Mouse (Mus musculus) spleen, adult 2 months (tissue): Measurements from ENCODE around the gene Dnajc21. TPM values are rescaled to one million over a fixed set of nuclear protein-coding genes. Genes with fewer than 3 reads are reported as not detected.

Experiments
- DNase-seq, 2 experiments: peaks; one replicate each; pipeline versions ENCODE4 v3.0.0 to v3.0.0-alpha.2; 2012 to 2021; ENCODE audit warnings: low spot score in 2 of 2, low read depth in 1 of 2
- H3K27ac ChIP-seq: fragments of 200-500 bp; 2 replicates; pipeline ENCODE4 v1.5.1; 2012; ENCODE audit warnings: low read length, inconsistent platforms; ENCODE audit not compliant: insufficient read depth
- H3K27me3 ChIP-seq: fragments of 200-500 bp; 2 replicates; pipeline ENCODE4 v1.6.1; 2012; ENCODE audit warnings: mild to moderate bottlenecking, moderate library complexity, low read length, inconsistent platforms; ENCODE audit not compliant: control insufficient read depth, insufficient read depth
- H3K36me3 ChIP-seq: fragments of 200-500 bp; 2 replicates; pipeline ENCODE4 v1.6.1; 2012; ENCODE audit warnings: mild to moderate bottlenecking, low read length, inconsistent platforms; ENCODE audit not compliant: control insufficient read depth, insufficient read depth
- H3K4me1 ChIP-seq: fragments of 200-500 bp; 2 replicates; pipeline ENCODE4 v1.6.1; 2011; ENCODE audit warnings: inconsistent platforms; ENCODE audit not compliant: control insufficient read depth, insufficient read depth, insufficient read length
- H3K4me3 ChIP-seq: fragments of 200-500 bp; 2 replicates; pipeline ENCODE4 v1.5.1; 2011; ENCODE audit warnings: mild to moderate bottlenecking, inconsistent platforms; ENCODE audit not compliant: insufficient read depth, insufficient read length; ENCODE audit errors: extremely low read depth
- CTCF ChIP-seq: fragments of 200-500 bp; IDR thresholded peaks from 2 replicates; pipeline ENCODE4 v1.5.1; 2011; ENCODE audit warnings: mild to moderate bottlenecking, inconsistent platforms; ENCODE audit not compliant: insufficient read depth, insufficient read length, insufficient replicate concordance; ENCODE audit errors: extremely low read depth
- POLR2A ChIP-seq: fragments of 200-500 bp; IDR thresholded peaks from 2 replicates; pipeline ENCODE4 v1.6.1; 2011; ENCODE audit warnings: low read depth, low read length, inconsistent platforms
- WGBS: fragments of 180-500 bp; shearing (Covaris S2); methylation state at CpG from one replicate; pipeline ENCODE4 v1.1.7; 2018; 5-methylcytosine and 5-hydroxymethylcytosine counted together
- polyA plus RNA-seq: library from polyadenylated mRNA; depleted of rRNA; stranded (reverse); fragments of >200 nt; gene quantifications from 2 replicates; pipeline ENCODE4 v1.2.3, GENCODE M21; 2012

Gene Dnajc21
- polyA plus RNA-seq, 1 experiment = 0.90 TPM

DNA sequence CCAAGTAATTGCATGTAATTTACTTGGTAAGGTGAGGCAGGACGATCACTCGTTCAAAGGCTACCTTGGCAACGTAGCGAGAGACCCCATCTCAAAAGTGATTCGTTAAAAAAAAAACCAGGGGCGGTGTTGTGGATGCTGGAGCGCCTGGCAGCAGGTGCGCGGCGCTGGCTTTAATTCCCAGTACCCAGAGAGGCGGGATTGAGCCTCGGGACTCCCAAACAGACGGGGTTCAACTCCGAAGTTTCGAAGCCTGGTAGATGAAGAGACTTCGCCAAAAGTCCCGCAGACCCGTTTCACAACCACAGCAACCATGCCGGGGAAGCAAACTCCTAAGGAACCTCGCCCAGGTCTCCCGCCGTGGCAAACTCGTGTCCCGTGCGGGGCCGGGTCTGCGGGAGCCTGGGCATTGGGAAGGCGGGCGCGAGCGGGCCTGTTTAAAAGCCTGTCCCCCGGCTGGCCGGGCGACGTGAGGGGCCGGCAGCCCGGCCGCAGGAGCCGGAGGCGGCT, 620 bp downstream of the Dnajc21 start:
- no peaks in the 10 kb centered on the region for H3K27me3 ChIP-seq
- peak overlapping the region; percentile 2; the same call in 1 of the 2 replicates for H3K27ac ChIP-seq
- WGBS = under 1% methylated on average over 40 of the region's 40 CpGs
- no peaks in the 10 kb centered on the region for H3K36me3 ChIP-seq
- TF ChIP-seq CTCF (no peak), POLR2A (no peak)
- H3K4me1 ChIP-seq = no peaks in the 10 kb centered on the region
- peak overlapping the region; percentile 92 for H3K4me3 ChIP-seq
- DNase-seq = no peak

GRCm38 (mm10) chr15:10468761-10469160, 1.6 kb downstream of the Dnajc21 start:
- no peak for TF ChIP-seq CTCF
- TF ChIP-seq POLR2A = no peak
- Histone ChIP-seq H3K36me3 (no peaks in the 10 kb centered on the region), H3K27me3 (no peaks in the 10 kb centered on the region), H3K4me3 (no peak overlapping the region), H3K27ac (no peak overlapping the region), H3K4me1 (no peaks in the 10 kb centered on the region)
- DNase-seq = no peak
- 79% methylated on average over 3 of the region's 3 CpGs for WGBS

GRCm38 (mm10) chr15:10464678-10465077, 5.6 kb downstream of the Dnajc21 start:
- H3K4me1 ChIP-seq = no peaks in the 10 kb centered on the region
- peaks cover 13% of the 10 kb centered on the region for H3K36me3 ChIP-seq
- 87% methylated on average over 3 of the region's 3 CpGs for WGBS
- no peak overlapping the region for H3K27ac ChIP-seq
- TF ChIP-seq POLR2A (no peak), CTCF (no peak)
- H3K27me3 ChIP-seq = no peaks in the 10 kb centered on the region
- no peak overlapping the region for H3K4me3 ChIP-seq
- no peak for DNase-seq

- Histone ChIP-seq H3K27me3 (no peaks in the 10 kb centered on the region), H3K4me1 (no peaks in the 10 kb centered on the region), H3K4me3 (no peak overlapping the region), H3K36me3 (peaks cover 14% of the 10 kb centered on the region), H3K27ac (no peak overlapping the region)
- DNase-seq = no peak
- WGBS = 80% methylated on average over 5 of the region's 5 CpGs
- TF ChIP-seq POLR2A = no peak
- no peak for TF ChIP-seq CTCF
These were observed 6.8 kb downstream of the Dnajc21 start for GRCm38 (mm10) chr15:10463555-10463954.

DNA sequence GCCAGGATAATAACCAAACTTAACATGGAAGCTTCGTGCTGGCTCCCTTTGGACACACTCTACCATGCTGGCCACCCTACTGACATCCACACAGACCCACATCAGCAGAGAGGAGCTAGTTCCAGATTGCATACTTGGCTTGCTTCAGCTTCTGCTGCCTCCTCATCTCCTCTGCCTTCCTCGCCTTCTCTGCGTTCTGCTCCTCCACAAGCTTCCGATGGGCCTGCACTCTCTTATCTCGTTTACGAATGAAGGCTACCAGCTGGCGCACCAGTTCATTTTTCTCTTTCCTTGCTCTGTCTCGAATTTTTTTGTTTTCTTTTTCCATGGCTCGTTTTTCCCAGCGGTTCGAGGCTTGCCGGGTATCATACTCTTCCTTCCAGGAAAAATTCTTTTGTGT, 9.3 kb downstream of the Dnajc21 start:
- TF ChIP-seq POLR2A (no peak), CTCF (no peak)
- 94% methylated on average over 12 of the region's 12 CpGs for WGBS

DNA sequence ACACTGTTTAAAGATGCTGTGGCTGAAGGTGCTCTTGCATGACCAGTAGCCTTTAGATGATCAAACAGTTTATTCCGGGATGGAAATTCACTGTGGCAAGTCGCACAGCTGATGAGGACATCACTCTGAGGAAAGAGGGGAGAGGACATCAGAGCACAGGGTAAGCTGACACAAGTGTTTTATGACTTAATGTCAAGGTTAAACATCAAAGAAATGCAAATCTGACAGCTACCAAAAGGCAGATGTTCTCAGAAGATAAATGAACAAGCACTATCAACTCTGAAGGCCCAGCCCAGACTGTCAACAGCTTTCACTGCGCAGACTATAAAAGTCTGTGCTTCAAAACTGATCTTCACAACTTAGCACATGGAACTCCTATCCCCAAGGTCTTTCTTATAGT, 23.2 kb downstream of the Dnajc21 start:
- Histone ChIP-seq H3K36me3 (peaks cover 23% of the 10 kb centered on the region), H3K4me3 (no peak overlapping the region), H3K4me1 (no peaks in the 10 kb centered on the region), H3K27me3 (no peaks in the 10 kb centered on the region), H3K27ac (no peak overlapping the region)
- DNase-seq = no peak
- WGBS = 88% methylated on average over 3 of the region's 3 CpGs
- no peak for TF ChIP-seq CTCF
- TF ChIP-seq POLR2A = no peak

More for the DNA sequence above, 9.3 kb downstream of the Dnajc21 start:
- Histone ChIP-seq H3K27me3 (no peaks in the 10 kb centered on the region), H3K36me3 (peaks cover 14% of the 10 kb centered on the region), H3K27ac (no peak overlapping the region), H3K4me3 (no peak overlapping the region), H3K4me1 (no peaks in the 10 kb centered on the region)
- DNase-seq = no peak

DNA sequence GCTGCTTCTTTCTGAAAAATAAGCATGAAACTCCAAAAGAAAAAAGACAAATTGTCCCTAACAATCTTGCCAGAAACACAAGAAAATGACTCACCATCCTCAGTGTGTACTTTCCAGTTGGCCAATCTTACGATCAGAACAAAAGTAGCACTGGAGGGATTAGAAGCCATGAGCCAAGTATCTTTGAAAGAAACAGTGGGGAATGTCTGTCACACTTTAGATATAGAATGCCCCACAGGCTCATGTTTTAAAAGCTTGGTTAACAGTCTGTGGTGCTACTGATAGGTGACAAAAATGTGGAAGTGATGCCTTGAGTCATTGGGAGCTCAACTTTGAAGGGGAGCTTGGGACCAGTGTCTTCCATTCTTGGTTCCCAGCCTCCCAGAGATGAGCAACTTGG, 28.0 kb downstream of the Dnajc21 start:
- Histone ChIP-seq H3K27me3 (no peaks in the 10 kb centered on the region), H3K4me1 (no peaks in the 10 kb centered on the region), H3K4me3 (no peak overlapping the region), H3K36me3 (peaks cover 12% of the 10 kb centered on the region), H3K27ac (no peak overlapping the region)
- DNase-seq = no peak
- TF ChIP-seq POLR2A (no peak), CTCF (no peak)
- 94% methylated on average over 1 of the region's 1 CpGs for WGBS
